Mouse (Mus musculus) large intestine, adult 2 months (tissue): ENCODE measurements around the gene Pde4a. TPM values are rescaled to one million over a fixed set of nuclear protein-coding genes. Genes with fewer than 3 reads are reported as not detected.
A peak's percentile ranks its signal among the peaks of the same experiment; 100 is the strongest.
"Not testable (repeated sequence)": the region's sequence is repeated elsewhere in the genome, so short reads cannot be mapped to it uniquely, and the experiment has no call there.

Source experiments
- DNase-seq: peaks from one replicate; pipeline ENCODE4 v3.0.0-alpha.2; 2012; ENCODE audit warnings: low read depth, low spot score
- WGBS: fragments of 180-500 bp; shearing (Covaris S2); methylation state at CpG from one replicate; pipeline ENCODE4 v1.1.7; 2018; 5-methylcytosine and 5-hydroxymethylcytosine counted together
- polyA plus RNA-seq: library from polyadenylated mRNA; depleted of rRNA; stranded (reverse); fragments of >200 nt; gene quantifications from 2 replicates; pipeline ENCODE4 v1.2.3, GENCODE M21; 2012

The Pde4a gene
- polyA plus RNA-seq, 1 experiment: 2.8 TPM

DNA sequence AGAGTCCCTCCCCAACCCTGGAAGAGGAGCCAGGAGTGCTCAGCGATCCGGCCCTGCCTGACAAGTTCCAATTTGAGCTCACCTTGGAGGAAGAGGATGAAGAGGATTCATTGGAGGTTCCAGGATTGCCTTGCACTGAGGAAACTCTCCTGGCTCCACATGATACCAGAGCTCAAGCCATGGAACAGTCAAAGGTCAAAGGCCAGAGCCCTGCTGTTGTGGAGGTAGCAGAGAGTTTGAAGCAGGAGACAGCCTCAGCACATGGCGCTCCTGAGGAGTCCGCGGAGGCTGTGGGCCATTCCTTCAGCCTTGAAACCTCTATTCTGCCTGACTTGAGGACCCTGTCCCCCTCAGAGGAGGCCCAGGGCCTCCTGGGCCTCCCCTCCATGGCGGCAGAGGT, 45.3 kb downstream of the Pde4a start:
- 85% methylated on average over 6 of the region's 6 CpGs for WGBS
- DNase-seq: no peak

GRCm38 (mm10) chr9:21211624-21212023, 46.1 kb downstream of the Pde4a start:
- 57% methylated on average over 7 of the region's 7 CpGs for WGBS

DNA sequence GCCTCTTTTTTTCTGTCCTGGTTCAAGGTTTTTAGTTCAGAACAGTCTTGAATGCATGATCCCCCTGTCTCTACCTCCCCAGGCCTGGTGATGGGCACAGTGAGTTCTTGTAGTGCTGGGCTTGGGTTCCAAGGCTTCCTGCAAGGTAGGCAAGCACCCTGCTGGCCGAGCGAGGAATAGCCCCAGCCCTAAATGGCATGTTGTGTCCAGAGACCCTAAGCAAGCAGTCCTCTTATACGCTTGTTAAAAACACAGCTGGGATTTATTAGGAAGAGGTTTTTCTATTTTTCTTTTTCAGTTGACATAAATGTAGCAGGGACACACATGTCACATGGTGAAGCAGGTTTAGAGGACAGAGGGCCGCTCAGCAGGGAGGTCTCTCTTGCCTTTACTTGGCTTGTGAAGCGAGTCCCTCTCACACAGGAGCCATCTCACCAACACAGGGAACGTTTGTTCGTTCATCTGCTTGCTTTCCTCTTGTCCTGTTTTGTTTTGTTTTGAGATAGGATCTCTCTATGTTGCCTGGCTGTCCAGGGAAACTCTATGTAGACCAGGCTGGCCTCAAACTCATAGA, 48.2 kb downstream of the Pde4a start:
- no peak for DNase-seq
- WGBS: 59% methylated on average over 7 of the region's 7 CpGs

More at GRCm38 (mm10) chr9:21211624-21212023, 46.1 kb downstream of the Pde4a start:
- DNase-seq: no peak

- no peak for DNase-seq
- 69% methylated on average over 25 of the region's 25 CpGs for WGBS
Observed at GRCm38 (mm10) chr9:21216050-21216841, 50.7 kb downstream of the Pde4a start.

GRCm38 (mm10) chr9:21219820-21220219, 54.3 kb downstream of the Pde4a start:
- no peak for DNase-seq
- WGBS: 47% methylated on average over 3 of the region's 3 CpGs

DNA sequence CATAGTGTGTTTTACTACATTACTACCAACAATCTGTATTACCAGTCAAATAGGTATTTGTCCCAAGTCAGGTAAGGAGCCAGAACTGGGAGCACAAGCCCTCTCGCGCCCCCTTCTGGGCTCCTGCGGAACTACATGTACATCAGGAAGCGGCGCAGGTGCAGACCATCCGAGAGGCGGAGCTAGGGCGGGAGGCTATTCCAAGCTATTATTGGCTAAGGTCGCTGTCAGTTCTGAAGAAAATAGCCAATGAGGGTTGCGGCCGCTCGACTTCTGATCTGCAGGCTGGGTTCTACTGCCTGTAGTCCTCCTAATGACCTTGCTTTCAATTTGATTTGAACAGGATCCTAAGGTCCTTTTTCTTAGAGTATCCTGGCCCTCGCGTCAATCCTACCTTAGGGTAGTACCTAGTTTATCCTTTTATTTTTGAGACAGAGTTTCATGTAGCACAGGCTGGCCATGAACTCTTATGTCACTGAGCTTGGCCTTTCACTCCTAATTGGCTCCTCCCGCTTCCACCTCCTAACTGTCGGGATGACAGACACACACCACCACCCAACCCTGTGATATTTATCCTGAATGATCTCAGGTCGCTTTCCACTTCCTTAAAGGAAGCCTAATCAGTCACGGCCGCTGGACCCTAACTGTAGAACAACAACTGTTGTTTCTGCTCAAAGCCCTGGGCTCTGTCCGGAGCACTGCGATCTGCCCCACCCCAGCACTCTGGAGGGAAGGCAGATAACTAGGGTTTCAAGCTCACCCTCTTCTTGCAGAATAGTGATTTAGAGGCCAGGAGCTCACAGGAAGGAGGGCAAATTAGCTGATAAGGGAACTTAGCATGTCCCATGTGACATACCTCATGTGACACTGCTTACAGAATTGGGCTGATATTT, 55.2 kb downstream of the Pde4a start:
- peak; percentile 87 for DNase-seq
- WGBS: 4% methylated on average over 21 of the region's 21 CpGs

- DNase-seq: peak; percentile 76
- WGBS: 11% methylated on average over 7 of the region's 7 CpGs
Observed at GRCm38 (mm10) chr9:21221383-21221929, 55.9 kb downstream of the Pde4a start.

DNA sequence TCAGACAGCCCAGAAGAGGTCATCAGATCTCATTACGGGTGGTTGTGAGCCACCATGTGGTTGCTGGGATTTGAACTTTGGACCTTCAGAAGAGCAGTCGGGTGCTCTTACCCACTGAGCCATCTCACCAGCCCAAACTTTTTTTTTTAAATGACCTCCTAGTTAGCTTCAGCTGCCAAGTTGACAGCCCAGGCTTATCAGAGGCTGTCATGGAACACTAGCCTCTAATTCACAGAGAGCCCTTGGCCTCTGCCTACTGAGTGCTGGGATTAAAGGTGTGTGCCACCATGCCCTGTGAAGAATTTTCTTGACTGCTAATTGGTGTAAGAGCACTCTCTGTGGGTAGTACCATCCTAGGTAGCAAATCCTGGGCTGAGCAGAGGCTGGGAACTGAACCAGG, 58.0 kb downstream of the Pde4a start:
- WGBS: 44% methylated on average over 2 of the region's 2 CpGs
- DNase-seq: not testable (repeated sequence)

GRCm38 (mm10) chr9:21223906-21224305, 58.4 kb downstream of the Pde4a start:
- no peak for DNase-seq
- 97% methylated on average over 6 of the region's 6 CpGs for WGBS

GRCm38 (mm10) chr9:21224576-21225414, 59.3 kb downstream of the Pde4a start:
- no peak for DNase-seq
- WGBS: 17% methylated on average over 26 of the region's 26 CpGs

GRCm38 (mm10) chr9:21225415-21225758, 59.9 kb downstream of the Pde4a start:
- no peak for DNase-seq
- WGBS: 4% methylated on average over 7 of the region's 7 CpGs

- 10% methylated on average over 16 of the region's 16 CpGs for whole genome bisulfite sequencing
- DNase-seq: no peak
Observed at GRCm38 (mm10) chr9:21227342-21227741, 61.8 kb downstream of the Pde4a start.

- 66% methylated on average over 23 of the region's 23 CpGs for WGBS
- no peak for DNase-seq
Observed at GRCm38 (mm10) chr9:21231551-21231950, 66.0 kb downstream of the Pde4a start.

GRCm38 (mm10) chr9:21232867-21233266, 67.4 kb downstream of the Pde4a start:
- WGBS: 89% methylated on average over 5 of the region's 5 CpGs
- no peak for DNase-seq

DNA sequence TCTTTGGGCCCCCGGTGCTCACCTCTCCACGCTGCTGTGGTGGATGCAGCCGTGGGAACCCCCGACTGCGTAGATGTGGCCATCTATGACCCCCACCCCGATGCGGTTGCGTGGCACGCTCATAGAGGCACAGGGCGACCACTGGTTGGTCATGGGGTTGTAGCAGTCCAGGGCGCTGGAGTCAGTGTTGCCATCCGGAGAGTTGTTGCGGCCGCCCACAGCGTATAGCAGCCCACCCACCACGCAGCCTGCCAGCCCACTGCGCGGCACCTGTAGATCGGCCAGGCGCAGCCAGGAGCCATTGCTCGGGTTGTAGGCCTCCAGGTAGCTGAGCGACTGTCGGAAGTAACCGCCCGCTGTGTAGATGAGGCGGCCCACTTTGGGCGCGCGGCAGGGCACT, 67.9 kb downstream of the Pde4a start:
- 96% methylated on average over 29 of the region's 29 CpGs for WGBS
- DNase-seq: no peak

DNA sequence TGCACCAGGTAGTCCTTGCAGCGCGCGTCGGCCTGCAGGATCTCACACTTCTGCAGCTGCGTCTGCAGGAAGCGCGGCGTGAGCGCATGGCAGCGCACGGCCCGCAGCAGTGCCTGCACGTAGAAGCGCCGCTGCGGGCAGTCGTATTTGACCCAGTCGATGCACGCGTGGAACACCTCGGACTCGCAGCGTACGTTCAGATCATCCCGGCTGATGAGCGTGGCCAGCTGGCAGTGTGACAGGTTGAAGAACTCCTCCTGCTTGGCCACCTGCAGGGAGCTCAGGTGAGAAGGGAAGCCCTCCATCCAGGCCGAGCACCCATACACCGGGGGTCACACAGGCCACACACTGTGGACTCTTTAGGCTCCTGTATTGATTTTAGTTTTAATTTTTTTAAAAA, 68.3 kb downstream of the Pde4a start:
- WGBS: 95% methylated on average over 28 of the region's 28 CpGs
- DNase-seq: no peak

- WGBS: 33% methylated on average over 4 of the region's 4 CpGs
- no peak for DNase-seq
Observed at GRCm38 (mm10) chr9:21235341-21235740, 69.8 kb downstream of the Pde4a start.

DNA sequence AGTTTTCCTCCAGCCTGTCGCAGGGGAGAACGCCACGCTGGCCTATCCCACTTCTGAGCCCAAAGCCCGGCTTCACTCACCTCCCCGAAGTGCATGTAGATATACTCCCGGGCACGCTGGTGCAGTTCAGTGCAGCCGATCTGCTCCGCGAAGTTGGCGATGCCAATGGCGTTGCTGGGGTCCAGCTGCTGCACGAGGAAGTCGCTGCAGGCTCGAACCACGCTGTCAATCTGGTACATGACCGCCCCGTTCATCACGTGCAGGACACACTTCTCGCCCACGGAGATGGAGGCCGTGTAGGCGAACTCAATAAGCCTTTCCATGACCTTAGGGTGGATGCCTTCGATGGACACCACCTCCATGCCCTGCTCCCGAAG, 71.5 kb downstream of the Pde4a start:
- 83% methylated on average over 25 of the region's 25 CpGs for WGBS
- no peak for DNase-seq

DNA sequence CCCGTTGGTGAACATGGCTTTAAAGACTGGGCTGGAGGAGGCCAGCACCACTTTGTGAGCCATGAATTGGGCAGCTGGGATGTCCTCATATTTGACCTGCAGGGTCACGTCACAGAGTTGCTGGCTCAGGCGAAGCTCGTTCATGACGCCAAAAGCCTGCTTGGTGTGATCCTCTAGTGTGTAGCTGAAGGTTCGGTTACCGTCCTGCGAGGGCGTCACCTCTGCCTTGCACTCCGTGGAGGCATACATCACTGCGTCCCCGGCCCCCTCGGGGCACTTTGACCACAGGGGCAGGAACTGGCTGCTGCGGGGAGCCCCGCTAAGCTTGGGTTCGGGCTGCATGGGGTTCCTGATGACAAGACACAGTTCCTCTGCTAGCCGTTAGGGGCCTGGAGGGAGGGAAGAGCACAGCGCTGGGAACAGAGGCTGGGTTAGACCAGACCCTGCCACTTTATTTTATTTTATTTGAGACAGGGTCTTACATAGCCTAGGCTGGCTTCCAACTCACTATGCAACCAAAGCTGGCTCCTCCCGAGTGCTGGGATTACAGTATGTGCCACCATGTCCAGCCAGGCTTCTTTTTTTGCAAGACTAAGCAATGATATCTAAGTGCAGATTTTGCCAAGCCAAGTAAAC, 72.0 kb downstream of the Pde4a start:
- 16% methylated on average over 19 of the region's 19 CpGs for whole genome bisulfite sequencing
- no peak for DNase-seq
